Mouse (Mus musculus) ES-E14 (cell line): ENCODE results near the gene Kdf1. TPM values are rescaled to one million over a fixed set of nuclear protein-coding genes. Genes with fewer than 3 reads are reported as not detected.
A peak's percentile ranks its signal among the peaks of the same experiment; 100 is the strongest.

Source experiments
- DNase-seq: peaks from one replicate; pipeline ENCODE4 v3.0.0-alpha.2; 2013; ENCODE audit warnings: low read depth, low spot score
- H3K27ac ChIP-seq: 2 replicates; pipeline ENCODE4 v1.5.1; 2012; ENCODE audit warnings: low read depth, mild to moderate bottlenecking, low read length, moderate library complexity, mixed read lengths; ENCODE audit not compliant: poor library complexity, insufficient read depth, severe bottlenecking
- H3K36me3 ChIP-seq: 2 replicates; pipeline ENCODE4 v1.6.1; 2012; ENCODE audit warnings: mild to moderate bottlenecking, low read length, moderate library complexity, mixed read lengths; ENCODE audit not compliant: control insufficient read depth, poor library complexity, insufficient read depth, severe bottlenecking
- H3K4me1 ChIP-seq, 2 experiments: fragments of 150-350 bp in 1 of 2; sonication (generic) in 1 of 2; 2 replicates each; pipeline ENCODE4 v1.6.1; 2012; ENCODE audit warnings: low read length in 2 of 2, mild to moderate bottlenecking in 1 of 2, mixed read lengths in 1 of 2; ENCODE audit not compliant: control insufficient read depth in 2 of 2, insufficient read depth in 2 of 2, poor library complexity in 1 of 2
- H3K4me3 ChIP-seq, 2 experiments: fragments of 150-350 bp in 1 of 2; sonication (generic) in 1 of 2; 2 replicates each; pipeline ENCODE4 v1.5.1; 2012; ENCODE audit warnings: low read length in 2 of 2, low read depth in 1 of 2, mild to moderate bottlenecking in 1 of 2, mixed read lengths in 1 of 2; ENCODE audit not compliant: insufficient read depth in 1 of 2, poor library complexity in 1 of 2, severe bottlenecking in 1 of 2
- H3K9ac ChIP-seq: 2 replicates; pipeline ENCODE4 v1.6.1; 2012; ENCODE audit warnings: low read depth, mild to moderate bottlenecking, low read length, mixed read lengths; ENCODE audit not compliant: poor library complexity, insufficient read depth, severe bottlenecking
- H3K9me3 ChIP-seq: fragments of 150-350 bp; sonication (generic); 2 replicates; pipeline ENCODE4 v1.6.1; 2012; ENCODE audit warnings: low read depth, mild to moderate bottlenecking, low read length; ENCODE audit not compliant: control insufficient read depth, insufficient read depth
- CHD2 ChIP-seq: IDR thresholded peaks from 2 replicates; pipeline ENCODE4 v1.6.1; 2014; ENCODE audit warnings: mild to moderate bottlenecking, low read depth, low read length, inconsistent platforms
- HCFC1 ChIP-seq: IDR thresholded peaks from 2 replicates; pipeline ENCODE4 v1.6.1; 2012; ENCODE audit warnings: low read length, inconsistent platforms, borderline replicate concordance; ENCODE audit not compliant: insufficient read depth
- MAFK ChIP-seq: IDR thresholded peaks from 2 replicates; pipeline ENCODE4 v1.6.1; 2014; ENCODE audit warnings: mild to moderate bottlenecking, low read depth, low read length, inconsistent platforms; ENCODE audit not compliant: insufficient read depth
- ZNF384 ChIP-seq: IDR thresholded peaks from 2 replicates; pipeline ENCODE4 v1.6.1; 2012; ENCODE audit warnings: low read depth, low read length, inconsistent platforms
- in situ Hi-C, 2 experiments: fragments of 600-800 bp; cut with MboI; formaldehyde crosslinking; loops; one replicate each; pipeline ENCODE4 v1.15.1; 2025; ENCODE audit warnings: low sequenced_read_pairs in 2 of 2, inconsistent platforms in 1 of 2; ENCODE audit not compliant: unreplicated experiment in 2 of 2
- total RNA-seq: library from RNA; depleted of rRNA; stranded (reverse); fragments of 300-350 nt; gene quantifications from 2 replicates; pipeline ENCODE4 v1.2.3, GENCODE M21; 2012; rRNA removed

The Kdf1 gene
- total RNA-seq, 1 experiment = 3.4 TPM

DNA sequence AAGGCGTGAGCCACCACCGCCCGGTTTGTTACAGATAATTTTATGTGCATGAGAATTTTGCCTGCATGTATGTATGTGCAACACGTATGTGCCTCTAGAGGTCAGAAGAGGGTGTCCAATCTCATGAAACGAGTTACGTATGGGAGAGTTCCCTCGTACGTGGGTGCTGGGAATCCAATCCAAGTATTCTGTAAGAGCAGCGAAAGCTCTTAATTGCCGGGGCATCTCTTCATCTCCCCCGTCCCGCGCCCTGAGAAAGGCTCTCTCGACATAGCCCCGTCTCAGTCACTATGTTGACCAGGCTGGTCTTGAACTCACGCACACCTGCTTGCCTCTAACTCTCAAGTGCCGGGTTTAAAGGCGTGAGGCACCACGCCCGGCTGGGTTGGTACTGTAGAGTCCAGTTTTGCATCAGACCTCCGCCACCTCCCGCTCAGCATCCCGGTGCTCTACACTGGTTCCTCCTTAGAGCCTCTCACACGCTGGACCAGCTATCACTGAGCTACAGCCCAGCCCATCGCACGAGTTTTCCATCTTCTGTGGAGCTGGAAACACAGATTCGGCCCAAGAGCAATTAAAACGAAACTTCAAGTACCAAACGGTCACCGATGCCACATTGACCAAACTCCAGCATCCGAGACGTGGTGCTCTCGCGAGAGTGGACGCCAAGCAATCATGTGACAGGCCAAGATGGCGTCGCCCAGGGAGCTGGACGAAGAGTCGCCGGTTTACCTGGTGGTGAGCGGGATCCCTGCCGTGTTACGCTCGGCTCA lies 55.5 kb downstream of the Kdf1 start, which contains the start of gene Gpatch3:
Gene Gpatch3, plus strand, starts transcription at position 676 of the 773 bp plus-strand sequence.
- in situ Hi-C loops = no loop called here
- TF ChIP-seq MAFK (no peak), ZNF384 (no peak), HCFC1 (peak; percentile 89), CHD2 (peak; percentile 99)

DNA sequence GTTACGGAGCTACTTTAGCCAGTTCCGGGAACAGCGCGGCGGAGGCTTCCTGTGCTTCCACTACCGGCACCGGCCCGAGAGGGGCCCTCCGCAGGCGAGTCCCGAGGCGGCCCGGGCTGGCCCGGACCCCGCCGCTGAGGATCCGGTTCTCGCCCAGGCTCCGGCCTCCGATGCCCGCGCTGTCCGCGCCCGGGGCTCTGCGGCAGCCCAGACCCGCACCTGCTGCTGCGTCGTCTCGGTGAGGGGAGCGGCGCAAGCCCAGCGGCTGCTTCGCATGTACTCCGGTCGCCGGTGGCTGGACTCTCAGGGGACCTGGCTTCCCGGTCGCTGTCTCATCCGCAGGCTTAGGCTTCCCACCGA lies 56.1 kb downstream of the Kdf1 start:
- Histone ChIP-seq H3K27ac (no peak overlapping the region; the same call in 1 of the 2 replicates), H3K4me1 (0 out of 4 replicates have a peak, but pooled peaks cover 0 to 2% of the 10 kb centered on the region in 2 experiments), H3K4me3 (peak overlapping the region; percentile 75 to 85), H3K36me3 (peaks cover 8% of the 10 kb centered on the region), H3K9me3 (no peaks in the 10 kb centered on the region), H3K9ac (peak overlapping the region; percentile 89)
- no peak for TF ChIP-seq MAFK
- DNase-seq = no peak
- in situ Hi-C loops = loop anchor here in 1 of 2 experiments (25.0 kb wide), 1 partner anchor 262 kb away; no protein-coding TSS in a partner anchor

More for the DNA sequence above, 55.5 kb downstream of the Kdf1 start, which contains the start of gene Gpatch3:
- DNase-seq = peak; percentile 86
- Histone ChIP-seq H3K9me3 (no peaks in the 10 kb centered on the region), H3K36me3 (peaks cover 3% of the 10 kb centered on the region; the same call in 1 of the 2 replicates), H3K9ac (peak within 1 kb of the TSS; percentile 89), H3K4me3 (peak within 1 kb of the TSS; percentile 75 to 85), H3K4me1 (0 out of 4 replicates have a peak, but pooled peaks cover 0 to 2% of the 10 kb centered on the region in 2 experiments), H3K27ac (peak within 1 kb of the TSS; percentile 35; the same call in 1 of the 2 replicates)

DNA sequence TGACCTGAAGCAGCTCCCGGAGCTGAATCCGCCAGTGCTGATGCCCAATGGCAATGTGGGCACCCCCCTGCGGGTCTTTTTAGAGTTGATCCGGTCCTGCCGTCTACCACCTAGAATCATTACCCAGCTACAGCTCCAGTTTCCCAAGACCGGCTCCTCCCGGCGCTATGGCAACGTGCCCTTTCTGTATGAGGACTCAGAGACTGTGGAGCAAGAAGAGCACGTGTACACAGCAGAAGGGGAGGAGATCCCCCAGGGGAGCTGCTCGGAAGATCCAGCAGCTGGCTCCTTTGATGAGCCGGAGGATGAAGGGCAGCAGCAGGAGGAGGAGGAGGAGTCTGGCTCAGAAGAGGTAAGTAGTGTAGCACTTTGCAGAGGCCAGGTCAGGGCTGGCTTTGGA lies 59.2 kb downstream of the Kdf1 start:
- Histone ChIP-seq H3K27ac (peak overlapping the region; percentile 26; the same call in 1 of the 2 replicates), H3K4me3 (peak overlapping the region; percentile 9 to 35; a peak in 1 of 4 replicates), H3K36me3 (peaks cover 23% of the 10 kb centered on the region), H3K4me1 (peaks cover 0 to 4% of the 10 kb centered on the region in 2 experiments; a peak in 2 of 4 replicates), H3K9me3 (no peaks in the 10 kb centered on the region), H3K9ac (peak overlapping the region; percentile 50; the same call in 1 of the 2 replicates)
- in situ Hi-C loops = loop anchor here in 1 of 2 experiments (25.0 kb wide), 1 partner anchor 259 kb away; no protein-coding TSS in a partner anchor
- peak; percentile 66 for DNase-seq
- no peak for TF ChIP-seq MAFK

Other genes with a start within 250 kb of the Kdf1 start
- gene Tmem222, start 241.2 kb upstream of the Kdf1 start, total RNA-seq = 73.3 and 89.4 TPM in 2 replicates
- 65.6 and 91.8 TPM in 2 replicates for gene Wdtc1, start 165.5 kb upstream of the Kdf1 start, total RNA-seq
- gene Slc9a1, start 149.3 kb upstream of the Kdf1 start, total RNA-seq = 24.7 and 24.9 TPM in 2 replicates
- gene Tent5b, start 38.8 kb upstream of the Kdf1 start, total RNA-seq = 7.5 and 8.5 TPM in 2 replicates
- 0.90 and 0.94 TPM in 2 replicates for gene Trnp1, start 20.4 kb upstream of the Kdf1 start, total RNA-seq
- gene Nudc, start 27.0 kb downstream of the Kdf1 start, total RNA-seq = 340 and 358 TPM in 2 replicates
- gene Nr0b2, start 34.4 kb downstream of the Kdf1 start, total RNA-seq = 0.31 and 0.32 TPM in 2 replicates
- gene Gpatch3, start 55.8 kb downstream of the Kdf1 start, total RNA-seq = 14.4 and 19.9 TPM in 2 replicates
- gene Gpn2, start 65.4 kb downstream of the Kdf1 start, total RNA-seq = 39.5 and 52.6 TPM in 2 replicates
- 35.8 and 46.6 TPM in 2 replicates for gene Sfn, start 83.2 kb downstream of the Kdf1 start, total RNA-seq
- gene Zdhhc18, start 131.2 kb downstream of the Kdf1 start, total RNA-seq = 39.0 and 55.8 TPM in 2 replicates
- 11.6 and 14.5 TPM in 2 replicates for gene Pigv, start 153.7 kb downstream of the Kdf1 start, total RNA-seq
- 62.6 and 75.6 TPM in 2 replicates for gene Arid1a, start 237.8 kb downstream of the Kdf1 start, total RNA-seq